Mouse (Mus musculus): ENCODE results near the gene Gm49368. TPM values are rescaled to one million over a fixed set of nuclear protein-coding genes. Genes with fewer than 3 reads are reported as not detected.

Gene Gm49368
- polyA plus RNA-seq, 1 experiment from 2014 or later: not detected

GRCm38 (mm10) chr7:128128741-128129720 is 66.5 kb downstream of the Gm49368 start, which contains the start of gene Itgax:
Itgax (plus strand) TSS chr7:128129547.
- ATAC-seq (ENCODE audit: insufficient number of reproducible peaks, insufficient read depth, low FRiP score, low read depth): no peak
- no peak within 1 kb of the TSS for H3K9ac ChIP-seq (replicated peaks; ENCODE audit: low read depth, low read length)
- H3K4me1 ChIP-seq (ENCODE audit: control insufficient read depth, insufficient read depth, low read length): no peaks in the 10 kb centered on the region
- 68% methylated on average over 8 of the region's 8 CpGs for WGBS
- H3K27ac ChIP-seq (ENCODE audit: low read length): no peak within 1 kb of the TSS
- no peak within 1 kb of the TSS for H3K4me3 ChIP-seq (ENCODE audit: low read depth, low read length)
- no peaks in the 10 kb centered on the region for H3K36me3 ChIP-seq (ENCODE audit: control insufficient read depth, insufficient read depth, low read length)
- H3K4me2 ChIP-seq (replicated peaks; ENCODE audit: low read depth, low read length): no peak within 1 kb of the TSS
- H3K9me3 ChIP-seq (ENCODE audit: control insufficient read depth, low read depth, low read length): no peaks in the 10 kb centered on the region
- no peaks in the 10 kb centered on the region for H3K27me3 ChIP-seq (ENCODE audit: control insufficient read depth, insufficient read depth, low read length)

- H3K27me3 ChIP-seq (ENCODE audit: control insufficient read depth, insufficient read depth, low read length): no peaks in the 10 kb centered on the region
- no peak overlapping the region for H3K27ac ChIP-seq (ENCODE audit: low read length)
- H3K4me3 ChIP-seq (ENCODE audit: low read depth, low read length): no peak overlapping the region
- no peaks in the 10 kb centered on the region for H3K36me3 ChIP-seq (ENCODE audit: control insufficient read depth, insufficient read depth, low read length)
- ATAC-seq (ENCODE audit: insufficient number of reproducible peaks, insufficient read depth, low FRiP score, low read depth): no peak
- no peak overlapping the region for H3K4me2 ChIP-seq (replicated peaks; ENCODE audit: low read depth, low read length)
- H3K9me3 ChIP-seq (ENCODE audit: control insufficient read depth, low read depth, low read length): no peaks in the 10 kb centered on the region
- H3K4me1 ChIP-seq (ENCODE audit: control insufficient read depth, insufficient read depth, low read length): no peaks in the 10 kb centered on the region
- no peak overlapping the region for H3K9ac ChIP-seq (replicated peaks; ENCODE audit: low read depth, low read length)
- WGBS: 80% methylated on average over 5 of the region's 5 CpGs
Observed at GRCm38 (mm10) chr7:128132148-128132547, 69.7 kb downstream of the Gm49368 start.

- no peak overlapping the region for H3K4me2 ChIP-seq (replicated peaks; ENCODE audit: low read depth, low read length)
- no peaks in the 10 kb centered on the region for H3K27me3 ChIP-seq (ENCODE audit: control insufficient read depth, insufficient read depth, low read length)
- no peak overlapping the region for H3K9ac ChIP-seq (replicated peaks; ENCODE audit: low read depth, low read length)
- H3K4me3 ChIP-seq (ENCODE audit: low read depth, low read length): no peak overlapping the region
- ATAC-seq (ENCODE audit: insufficient number of reproducible peaks, insufficient read depth, low FRiP score, low read depth): no peak
- WGBS: 87% methylated on average over 2 of the region's 2 CpGs
- no peaks in the 10 kb centered on the region for H3K9me3 ChIP-seq (ENCODE audit: control insufficient read depth, low read depth, low read length)
- no peaks in the 10 kb centered on the region for H3K36me3 ChIP-seq (ENCODE audit: control insufficient read depth, insufficient read depth, low read length)
- H3K27ac ChIP-seq (ENCODE audit: low read length): no peak overlapping the region
- no peaks in the 10 kb centered on the region for H3K4me1 ChIP-seq (ENCODE audit: control insufficient read depth, insufficient read depth, low read length)
Observed at GRCm38 (mm10) chr7:128133596-128133995, 71.1 kb downstream of the Gm49368 start.

- H3K9ac ChIP-seq (replicated peaks; ENCODE audit: low read depth, low read length): no peak overlapping the region
- H3K4me2 ChIP-seq (replicated peaks; ENCODE audit: low read depth, low read length): no peak overlapping the region
- 35% methylated on average over 4 of the region's 4 CpGs for WGBS
- H3K4me1 ChIP-seq (ENCODE audit: control insufficient read depth, insufficient read depth, low read length): no peaks in the 10 kb centered on the region
- H3K27ac ChIP-seq (ENCODE audit: low read length): no peak overlapping the region
- no peaks in the 10 kb centered on the region for H3K36me3 ChIP-seq (ENCODE audit: control insufficient read depth, insufficient read depth, low read length)
- no peak overlapping the region for H3K4me3 ChIP-seq (ENCODE audit: low read depth, low read length)
- ATAC-seq (ENCODE audit: insufficient number of reproducible peaks, insufficient read depth, low FRiP score, low read depth): no peak
- H3K27me3 ChIP-seq (ENCODE audit: control insufficient read depth, insufficient read depth, low read length): no peaks in the 10 kb centered on the region
- H3K9me3 ChIP-seq (ENCODE audit: control insufficient read depth, low read depth, low read length): no peaks in the 10 kb centered on the region
Observed at GRCm38 (mm10) chr7:128136927-128137326, 74.4 kb downstream of the Gm49368 start.

DNA sequence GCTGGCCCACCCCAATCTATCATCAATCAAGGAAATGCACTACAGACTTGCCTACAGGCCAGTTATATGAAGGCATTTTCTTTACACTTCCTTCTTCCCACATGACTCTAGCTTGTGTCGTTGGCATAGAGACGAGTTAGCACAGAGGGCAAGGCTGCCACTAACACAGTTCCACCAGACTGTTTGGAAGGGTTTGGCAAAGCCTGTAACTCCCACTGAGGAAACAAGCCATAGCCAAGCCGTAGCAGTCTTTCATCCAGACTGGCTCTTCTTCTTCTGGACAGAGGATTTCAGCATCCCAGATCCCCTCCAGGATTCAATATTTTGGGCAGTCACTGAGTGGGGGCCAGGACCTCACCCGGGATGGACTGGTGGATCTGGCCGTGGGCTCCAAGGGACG is 77.1 kb downstream of the Gm49368 start:
- Histone ChIP-seq H3K4me1 (ENCODE audit: control insufficient read depth, insufficient read depth, low read length) (no peaks in the 10 kb centered on the region), H3K27me3 (ENCODE audit: control insufficient read depth, insufficient read depth, low read length) (no peaks in the 10 kb centered on the region), H3K4me2 (replicated peaks; ENCODE audit: low read depth, low read length) (no peak overlapping the region), H3K4me3 (ENCODE audit: low read depth, low read length) (no peak overlapping the region), H3K9me3 (ENCODE audit: control insufficient read depth, low read depth, low read length) (no peaks in the 10 kb centered on the region), H3K27ac (ENCODE audit: low read length) (no peak overlapping the region), H3K36me3 (ENCODE audit: control insufficient read depth, insufficient read depth, low read length) (no peaks in the 10 kb centered on the region), H3K9ac (replicated peaks; ENCODE audit: low read depth, low read length) (no peak overlapping the region)
- no peak for ATAC-seq (ENCODE audit: insufficient number of reproducible peaks, insufficient read depth, low FRiP score, low read depth)
- WGBS: 90% methylated on average over 6 of the region's 6 CpGs

DNA sequence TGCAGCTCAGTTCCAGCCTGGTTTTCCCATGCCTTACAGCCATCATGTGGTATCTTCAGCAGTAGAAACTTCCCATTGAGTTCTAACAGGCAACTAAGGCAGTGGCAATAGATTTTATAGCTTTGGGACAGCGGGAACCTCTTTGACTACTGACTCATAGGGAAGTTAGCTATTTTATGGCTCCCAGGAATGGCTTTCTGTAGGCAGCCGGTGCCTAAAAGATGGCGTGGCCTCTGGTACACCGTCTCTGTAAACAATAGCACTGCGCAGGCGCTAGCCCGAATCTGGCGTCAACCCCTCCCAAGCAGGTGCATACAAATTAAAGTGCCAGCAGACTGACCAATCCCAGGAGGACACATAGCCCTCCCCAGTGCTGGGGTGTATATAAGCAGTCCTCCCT is 88.5 kb downstream of the Gm49368 start:
- ATAC-seq (ENCODE audit: insufficient number of reproducible peaks, insufficient read depth, low FRiP score, low read depth): no peak
- Histone ChIP-seq H3K9me3 (ENCODE audit: control insufficient read depth, low read depth, low read length) (no peaks in the 10 kb centered on the region), H3K36me3 (ENCODE audit: control insufficient read depth, insufficient read depth, low read length) (no peaks in the 10 kb centered on the region), H3K4me1 (ENCODE audit: control insufficient read depth, insufficient read depth, low read length) (no peaks in the 10 kb centered on the region), H3K4me2 (replicated peaks; ENCODE audit: low read depth, low read length) (no peak overlapping the region), H3K27ac (ENCODE audit: low read length) (no peak overlapping the region), H3K9ac (replicated peaks; ENCODE audit: low read depth, low read length) (no peak overlapping the region), H3K27me3 (ENCODE audit: control insufficient read depth, insufficient read depth, low read length) (no peaks in the 10 kb centered on the region), H3K4me3 (ENCODE audit: low read depth, low read length) (no peak overlapping the region)
- WGBS: 82% methylated on average over 8 of the region's 8 CpGs

DNA sequence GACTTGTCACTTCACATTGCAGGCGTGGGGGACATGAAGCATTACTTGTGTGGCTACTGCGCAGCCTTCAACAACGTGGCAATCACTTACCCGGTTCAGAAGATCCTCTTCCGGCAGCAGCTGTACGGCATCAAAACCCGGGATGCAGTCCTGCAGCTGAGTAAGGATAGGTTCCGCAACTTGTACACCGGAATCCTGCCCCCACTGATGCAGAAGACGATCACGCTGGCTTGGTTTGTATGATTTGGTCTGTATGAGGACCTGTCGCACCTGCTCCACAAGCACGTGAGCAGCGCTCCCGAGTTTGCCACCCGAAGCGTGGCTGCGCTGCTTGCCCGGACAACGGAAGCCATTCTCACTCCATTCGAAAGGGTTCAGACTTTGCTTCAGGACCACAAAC is 91.6 kb downstream of the Gm49368 start, which contains the start of gene Itgad:
Gene Itgad (plus strand): TSS at position 301 of the 400 bp plus-strand sequence.
- no peak within 1 kb of the TSS for H3K4me3 ChIP-seq (ENCODE audit: low read depth, low read length)
- no peak for ATAC-seq (ENCODE audit: insufficient number of reproducible peaks, insufficient read depth, low FRiP score, low read depth)
- WGBS: 88% methylated on average over 21 of the region's 21 CpGs
- no peaks in the 10 kb centered on the region for H3K9me3 ChIP-seq (ENCODE audit: control insufficient read depth, low read depth, low read length)
- no peak within 1 kb of the TSS for H3K9ac ChIP-seq (replicated peaks; ENCODE audit: low read depth, low read length)
- no peaks in the 10 kb centered on the region for H3K27me3 ChIP-seq (ENCODE audit: control insufficient read depth, insufficient read depth, low read length)
- no peaks in the 10 kb centered on the region for H3K4me1 ChIP-seq (ENCODE audit: control insufficient read depth, insufficient read depth, low read length)
- H3K4me2 ChIP-seq (replicated peaks; ENCODE audit: low read depth, low read length): no peak within 1 kb of the TSS
- H3K36me3 ChIP-seq (ENCODE audit: control insufficient read depth, insufficient read depth, low read length): no peaks in the 10 kb centered on the region
- no peak within 1 kb of the TSS for H3K27ac ChIP-seq (ENCODE audit: low read length)

DNA sequence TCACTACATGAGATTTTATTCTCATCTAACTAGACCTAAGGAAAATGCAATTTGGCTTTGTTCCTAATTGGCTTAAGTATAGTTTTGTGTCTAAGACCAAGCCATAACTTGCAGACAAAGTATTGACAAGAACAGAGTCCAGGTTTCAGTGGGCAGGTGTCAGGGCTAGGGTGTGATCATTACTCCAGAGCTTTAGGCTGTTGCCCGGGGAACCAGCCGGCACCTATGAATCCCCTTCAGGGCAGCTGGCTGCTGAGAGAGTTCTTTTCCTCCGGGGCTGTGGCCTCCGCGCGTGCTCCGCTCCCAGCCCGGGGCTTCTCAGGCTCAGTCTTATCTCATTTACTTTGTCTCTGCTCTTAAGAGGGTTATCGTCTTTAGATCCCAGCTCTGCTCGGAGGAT is 92.4 kb downstream of the Gm49368 start:
- 55% methylated on average over 10 of the region's 10 CpGs for WGBS
- ATAC-seq (ENCODE audit: insufficient number of reproducible peaks, insufficient read depth, low FRiP score, low read depth): no peak
- H3K27me3 ChIP-seq (ENCODE audit: control insufficient read depth, insufficient read depth, low read length): no peaks in the 10 kb centered on the region
- H3K9ac ChIP-seq (replicated peaks; ENCODE audit: low read depth, low read length): no peak overlapping the region
- H3K36me3 ChIP-seq (ENCODE audit: control insufficient read depth, insufficient read depth, low read length): no peaks in the 10 kb centered on the region
- H3K9me3 ChIP-seq (ENCODE audit: control insufficient read depth, low read depth, low read length): no peaks in the 10 kb centered on the region
- no peak overlapping the region for H3K4me2 ChIP-seq (replicated peaks; ENCODE audit: low read depth, low read length)
- H3K4me1 ChIP-seq (ENCODE audit: control insufficient read depth, insufficient read depth, low read length): no peaks in the 10 kb centered on the region
- H3K4me3 ChIP-seq (ENCODE audit: low read depth, low read length): no peak overlapping the region
- H3K27ac ChIP-seq (ENCODE audit: low read length): no peak overlapping the region
